Mouse (Mus musculus) heart, adult 8-10 months (tissue): ENCODE results near the gene Wdr46. TPM values are rescaled to one million over a fixed set of nuclear protein-coding genes. Genes with fewer than 3 reads are reported as not detected.
"Not testable (repeated sequence)": the region's sequence is repeated elsewhere in the genome, so short reads cannot be mapped to it uniquely, and the experiment has no call there.

Experiments used
- DNase-seq: peaks from one replicate; pipeline ENCODE4 v3.0.0; 2022; ENCODE audit warnings: low spot score
- total RNA-seq, 4 experiments: library from RNA; stranded (reverse); gene quantifications; 2 replicates each; pipeline ENCODE4 v1.2.4; 2022

Gene Wdr46
- total RNA-seq, 4 experiments from 2014 or later, result 10.1 to 12.8 (median 11.6) TPM

DNA sequence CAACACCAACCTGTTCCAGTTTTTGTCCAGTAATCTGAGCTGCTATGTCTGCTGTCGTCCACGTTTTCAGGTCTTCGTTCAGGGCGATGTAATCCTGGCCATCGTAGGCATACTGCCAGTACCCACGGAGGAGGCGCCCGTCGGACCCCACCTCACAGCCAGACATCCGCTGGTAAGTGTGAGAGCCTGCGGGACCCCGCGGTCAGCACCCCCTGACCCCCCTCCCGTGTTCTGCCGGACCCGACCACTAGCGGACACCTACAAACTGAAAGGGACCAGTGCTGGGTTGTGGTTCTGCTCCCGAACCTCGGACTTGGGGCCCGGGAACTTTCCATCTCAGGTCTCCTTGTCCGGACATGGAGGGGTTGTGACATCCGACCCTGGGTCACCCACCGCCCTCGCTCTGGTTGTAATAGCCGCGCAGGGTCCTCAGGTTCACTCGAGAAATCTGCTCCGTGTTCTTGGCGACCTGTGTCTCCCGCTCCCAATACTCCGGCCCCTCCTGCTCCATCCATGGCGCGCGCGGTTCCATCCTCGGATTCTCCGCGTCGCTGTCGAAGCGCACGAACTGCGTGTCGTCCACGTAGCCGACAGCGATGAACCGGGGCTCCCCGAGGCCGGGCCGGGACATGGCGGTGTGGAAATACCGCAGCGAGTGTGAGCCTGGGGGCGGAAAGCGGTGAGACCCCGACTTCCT lies 37.5 kb downstream of the Wdr46 start:
- DNase-seq, result no peak

DNA sequence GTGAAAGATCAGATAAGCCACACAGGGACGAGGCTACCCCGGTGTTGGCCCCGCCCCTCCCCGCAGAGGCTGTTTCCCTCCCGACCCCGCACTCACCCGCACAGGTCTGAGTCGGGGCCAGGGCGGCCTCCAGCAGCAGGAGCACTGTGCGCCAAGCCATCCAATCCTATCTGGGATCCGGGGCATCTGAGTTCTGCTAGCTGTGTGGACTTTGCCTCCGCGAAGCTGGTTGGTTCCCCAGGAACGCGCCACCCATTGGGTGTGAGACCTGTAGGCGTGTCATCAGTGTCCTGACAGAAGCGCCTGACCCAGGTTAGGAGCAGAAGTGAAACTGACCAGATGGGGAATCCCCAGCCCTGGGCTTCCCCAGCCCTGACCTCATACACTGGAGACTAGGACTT lies 38.2 kb downstream of the Wdr46 start:
- DNase-seq, result peak; percentile 90

DNA sequence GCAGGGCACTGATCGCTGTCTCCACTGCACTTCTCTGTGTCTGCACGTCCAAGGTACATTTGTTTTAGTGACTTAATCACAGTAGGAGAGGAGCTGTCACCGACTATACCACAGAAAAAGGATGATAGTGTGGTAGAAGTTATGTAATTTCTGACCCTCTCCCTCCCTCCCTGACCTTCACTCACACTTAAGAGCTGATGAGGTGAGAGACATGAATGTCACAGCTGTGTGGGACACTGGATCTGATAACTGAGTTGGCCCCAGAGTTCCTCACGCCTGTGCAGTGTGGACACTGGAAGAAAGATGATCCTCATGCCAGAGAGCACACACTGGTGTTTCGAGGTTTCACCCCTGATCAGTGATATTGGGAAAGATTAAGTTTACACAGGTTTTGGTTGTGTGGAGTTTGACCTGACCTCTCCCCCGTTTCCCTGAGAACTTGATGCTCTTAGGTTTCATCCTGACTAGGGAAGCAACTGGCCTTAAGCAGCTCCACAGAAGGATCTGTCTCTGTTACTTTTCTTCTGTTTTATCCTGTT lies 39.1 kb downstream of the Wdr46 start:
- DNase-seq, result no peak

DNA sequence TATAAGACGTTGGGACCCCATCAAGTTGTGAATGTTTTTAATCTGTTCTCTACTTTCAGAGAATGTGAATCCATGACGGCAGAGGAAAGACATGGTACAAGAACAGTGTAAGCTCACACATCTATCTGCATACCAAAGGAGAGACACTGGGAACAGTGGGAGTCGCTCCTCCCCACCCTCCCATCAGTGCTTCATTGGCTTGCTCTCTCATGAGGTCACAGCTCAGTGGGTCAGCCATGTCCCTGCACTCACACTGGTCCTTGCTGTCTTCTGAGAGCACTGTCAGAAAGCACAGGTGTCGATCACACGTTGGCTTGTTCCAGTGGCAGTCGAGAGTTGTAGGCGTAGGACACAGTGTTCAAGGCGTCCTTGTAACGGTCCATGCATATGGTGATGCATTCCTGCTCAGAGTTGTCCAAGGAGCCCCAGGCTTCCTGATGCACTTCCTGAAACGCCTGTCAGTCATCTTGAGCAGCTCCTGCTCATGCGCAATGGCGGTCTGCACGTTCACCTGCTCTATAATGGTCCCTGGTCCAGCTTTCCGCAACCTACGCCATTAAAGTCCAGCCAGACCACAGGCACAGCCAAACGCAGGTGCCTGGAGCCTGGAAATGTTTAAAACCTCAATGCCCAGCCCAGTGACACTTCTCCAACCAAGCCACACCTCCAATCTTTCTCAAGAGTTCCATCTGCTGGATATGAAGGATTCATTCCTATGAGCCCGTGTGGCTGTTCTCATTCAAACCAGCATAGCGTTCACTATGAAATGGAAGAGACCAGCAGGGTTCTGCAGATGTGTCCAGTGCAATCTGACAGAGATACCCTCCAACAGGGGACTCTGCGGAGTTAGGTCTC lies 39.9 kb downstream of the Wdr46 start:
- no peak for DNase-seq

DNA sequence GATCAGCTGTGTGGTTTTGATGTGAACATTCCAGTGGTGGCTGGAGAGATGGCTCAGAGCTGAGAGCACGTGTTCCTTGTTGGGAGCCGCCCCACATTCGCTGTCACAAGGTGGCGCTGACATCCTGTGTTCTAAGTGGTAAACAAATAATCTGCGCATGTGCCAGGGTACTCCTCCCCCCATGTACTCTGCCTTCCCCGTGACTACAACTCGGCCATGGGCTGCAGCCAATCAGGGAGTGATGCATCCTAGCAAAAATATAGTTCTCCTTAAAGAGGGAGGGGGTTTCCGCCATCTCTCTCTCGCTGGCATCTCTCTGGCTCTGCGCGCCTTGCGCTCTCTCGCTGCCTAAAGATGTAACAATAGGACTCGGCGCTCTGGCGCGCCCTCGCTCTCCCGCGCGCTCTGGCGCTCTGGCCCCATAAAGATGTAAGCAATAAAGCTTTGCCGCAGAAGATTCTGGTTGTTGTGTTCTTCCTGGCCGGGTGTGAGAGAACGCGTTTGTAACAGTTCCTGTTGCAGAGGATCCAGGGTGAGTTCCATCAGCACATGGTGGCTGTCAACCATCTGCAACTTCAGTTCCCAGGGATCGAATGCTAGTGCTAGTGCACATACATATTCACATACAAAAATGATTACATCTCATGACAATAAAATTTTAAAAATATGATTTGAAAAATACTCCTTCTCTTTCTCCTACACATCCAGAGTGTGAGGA lies 40.9 kb downstream of the Wdr46 start:
- peak; percentile 91 for DNase-seq

DNA sequence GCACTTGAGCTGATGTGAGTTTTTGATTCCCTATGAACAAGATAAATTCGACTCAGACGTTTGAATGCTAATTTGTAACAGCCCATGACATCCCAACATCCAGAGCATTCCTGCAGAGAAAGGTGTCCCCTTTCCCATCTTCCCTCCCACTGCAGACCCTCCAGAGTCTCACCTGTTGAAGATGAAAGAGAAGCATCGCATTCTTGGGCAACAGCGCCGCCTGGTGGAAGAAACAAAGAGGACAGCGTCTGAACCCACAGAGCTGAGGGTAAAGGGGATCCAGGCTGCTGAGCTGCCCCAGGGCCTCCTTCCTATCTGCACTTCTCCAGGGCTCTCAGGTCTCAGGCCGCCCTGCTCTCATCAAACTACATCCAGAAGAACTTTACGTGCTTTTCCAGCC lies 41.7 kb downstream of the Wdr46 start:
- peak; percentile 66 for DNase-seq

DNA sequence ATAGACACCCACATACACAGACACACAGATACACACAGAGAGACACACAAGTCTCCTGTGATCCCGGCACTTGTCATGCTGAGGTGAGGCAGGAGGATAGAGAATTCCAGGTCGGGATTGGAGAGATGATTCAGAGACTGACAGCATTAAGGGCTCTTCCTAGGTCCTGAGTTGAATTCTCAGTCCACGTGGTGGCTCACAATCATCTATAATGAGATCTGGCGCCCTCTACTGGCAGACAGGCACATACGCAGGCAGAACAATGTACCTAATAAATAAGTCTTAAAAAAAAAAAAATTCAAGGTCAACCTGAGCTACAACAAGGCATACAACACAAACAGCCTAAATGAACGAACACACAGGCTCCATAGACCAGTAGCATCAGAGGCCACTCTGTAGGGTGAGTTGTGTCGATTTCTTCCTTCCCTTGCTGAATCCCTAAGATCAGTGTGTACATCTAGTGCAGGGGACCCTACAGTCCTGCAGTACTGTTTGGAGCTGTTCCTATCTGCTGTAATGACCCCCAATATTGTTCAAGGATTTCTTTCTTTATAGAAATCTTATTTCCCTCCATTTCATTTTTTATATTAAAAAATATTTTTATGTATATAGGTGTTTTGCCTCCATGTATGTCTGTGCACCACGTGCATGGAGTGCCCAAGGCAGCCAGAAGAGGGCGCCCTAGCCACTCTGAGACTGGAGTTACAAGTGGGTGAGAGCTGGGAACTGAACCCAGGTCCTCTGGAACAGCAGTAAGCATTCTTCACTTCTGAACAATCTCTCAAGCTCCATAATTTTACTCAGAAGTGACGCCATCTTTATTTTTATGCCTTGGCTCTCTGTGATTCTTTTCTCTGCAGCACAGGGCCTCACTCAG lies 51.6 kb downstream of the Wdr46 start:
- DNase-seq, result peak; percentile 51

DNA sequence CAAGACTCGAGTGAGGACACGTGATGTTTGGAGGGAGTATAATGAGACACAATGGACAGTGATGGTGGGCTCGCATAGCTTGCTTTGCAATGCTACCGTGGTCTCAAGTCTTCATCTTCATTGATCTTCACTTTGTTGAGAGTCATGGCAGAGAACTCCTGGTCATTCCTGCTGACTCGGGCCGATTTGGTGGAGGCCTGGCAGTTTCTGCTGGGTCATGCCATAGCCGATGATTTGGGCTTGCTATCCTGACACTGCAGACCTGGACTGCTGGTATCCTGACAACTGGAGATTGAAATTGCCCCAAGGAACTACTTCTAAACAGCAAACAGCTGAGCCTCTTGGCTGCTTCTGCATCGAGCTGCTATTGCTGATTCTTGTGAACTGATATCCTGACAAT lies 54.5 kb downstream of the Wdr46 start:
- DNase-seq, result no peak

DNA sequence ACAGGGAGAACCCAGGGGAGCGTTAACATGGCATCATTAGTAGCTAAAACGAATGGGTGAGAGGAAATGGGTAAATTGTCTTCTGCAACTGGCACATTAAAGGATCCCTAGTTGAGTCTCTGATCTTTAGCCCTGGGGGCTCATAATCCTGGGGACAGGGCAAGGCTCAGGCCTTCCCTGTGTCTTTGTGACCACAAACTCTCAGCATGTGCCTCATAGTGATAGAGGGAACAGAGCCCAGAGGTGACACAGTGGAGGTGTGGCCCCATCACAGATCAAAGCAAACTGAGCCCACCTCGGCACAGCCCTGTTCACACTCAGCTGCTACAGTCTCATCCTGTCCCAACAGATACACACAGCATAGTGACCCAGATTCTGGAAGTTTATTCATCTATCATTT lies 55.2 kb downstream of the Wdr46 start:
- DNase-seq, result no peak

DNA sequence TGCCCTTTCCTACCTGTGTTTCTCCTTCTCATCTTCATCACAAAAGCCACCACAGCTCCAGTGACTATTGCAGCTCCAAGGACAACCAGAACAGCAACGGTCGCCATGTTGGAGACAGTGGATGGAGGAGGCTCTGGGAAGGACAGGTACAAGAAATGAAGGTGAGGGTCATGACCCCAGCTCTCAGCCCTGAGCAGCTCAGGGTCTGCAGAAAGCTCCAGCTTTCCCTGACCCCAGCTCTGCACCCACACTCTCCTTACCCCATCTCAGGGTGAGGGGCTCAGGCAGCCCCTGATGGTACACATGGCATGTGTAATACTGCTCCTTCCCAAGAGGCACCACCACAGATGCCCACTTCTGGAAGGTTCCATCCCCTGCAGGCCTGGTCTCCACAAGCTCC lies 56.6 kb downstream of the Wdr46 start:
- not testable (repeated sequence) for DNase-seq

DNA sequence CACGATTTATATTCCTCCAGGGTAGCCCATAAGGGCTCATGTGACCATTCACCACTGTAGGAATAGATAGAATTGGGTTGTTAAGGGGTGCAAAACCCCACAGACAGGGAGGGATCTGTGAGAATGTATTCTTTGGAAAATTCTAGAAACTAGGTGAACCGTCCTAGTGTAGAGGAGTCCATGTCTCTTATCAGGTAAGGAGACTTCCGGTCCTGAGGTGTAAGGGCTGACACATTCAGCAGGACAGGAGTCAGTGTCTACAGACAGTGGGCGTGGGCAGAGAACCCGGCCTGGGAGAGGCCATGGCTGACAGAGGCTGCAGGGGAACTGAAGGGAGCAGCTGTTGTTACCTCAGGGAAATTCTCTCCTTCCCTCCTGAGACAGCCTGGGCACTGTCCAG lies 58.2 kb downstream of the Wdr46 start:
- DNase-seq, result not testable (repeated sequence)

Other genes starting within 250 kb of the Wdr46 start
- 100 to 1,000 TPM; 126 to 160 (median 136) TPM for gene March2, start 222.0 kb upstream of the Wdr46 start, total RNA-seq
- gene Rab11b, start 180.1 kb upstream of the Wdr46 start, total RNA-seq, result 100 to 1,000 TPM; 248 to 275 (median 267) TPM
- 1 to 10 TPM; 2.9 to 9.8 (median 8.3) TPM for gene Angptl4, start 158.8 kb upstream of the Wdr46 start, total RNA-seq
- 10 to 100 TPM; 44.4 to 64.9 (median 51.3) TPM for gene Kank3, start 130.1 kb upstream of the Wdr46 start, total RNA-seq
- gene Rps28, start 116.1 kb upstream of the Wdr46 start, total RNA-seq, result 100 to 1,000 TPM; 691 to 822 (median 750) TPM
- gene Ndufa7, start 116.1 kb upstream of the Wdr46 start, total RNA-seq, result 100 to 1,000 TPM; 676 to 749 (median 700) TPM
- 10 to 100 TPM; 28.9 to 33.6 (median 33.2) TPM for gene Cd320, start 97.6 kb upstream of the Wdr46 start, total RNA-seq
- gene Gm7029, start 66.8 kb upstream of the Wdr46 start, total RNA-seq, result not detected
- gene Kifc1, start 50.0 kb upstream of the Wdr46 start, total RNA-seq, result 1 to 10 TPM in 1 of 4 experiments, under 1 TPM in 3; 0.31 to 1.9 (median 0.51) TPM
- gene Platr17, start 35.5 kb upstream of the Wdr46 start, total RNA-seq, result not detected
- gene Daxx, start 31.2 kb upstream of the Wdr46 start, total RNA-seq, result 10 to 100 TPM; 11.5 to 16.2 (median 13.7) TPM
- 100 to 1,000 TPM in 2 of 4 experiments, 10 to 100 TPM in 2; 96.8 to 113 (median 105) TPM for gene Tapbp, start 24.8 kb upstream of the Wdr46 start, total RNA-seq
- 10 to 100 TPM; 18.1 to 21.0 (median 19.3) TPM for gene Zbtb22, start 24.8 kb upstream of the Wdr46 start, total RNA-seq
- 10 to 100 TPM; 29.8 to 35.1 (median 34.1) TPM for gene Rgl2, start 11.1 kb upstream of the Wdr46 start, total RNA-seq
- 10 to 100 TPM; 62.7 to 82.9 (median 71.1) TPM for gene Pfdn6, start 317 bp upstream of the Wdr46 start, total RNA-seq
- 1 to 10 TPM in 3 of 4 experiments, under 1 TPM in 1; 0.89 to 2.6 (median 1.6) TPM for gene B3galt4, start 10.8 kb downstream of the Wdr46 start, total RNA-seq
- gene Vps52, start 15.2 kb downstream of the Wdr46 start, total RNA-seq, result 10 to 100 TPM; 35.6 to 45.0 (median 41.6) TPM
- 100 to 1,000 TPM; 373 to 430 (median 408) TPM for gene Rps18, start 15.3 kb downstream of the Wdr46 start, total RNA-seq
- 100 to 1,000 TPM; 111 to 163 (median 123) TPM for gene H2-K1, start 59.7 kb downstream of the Wdr46 start, total RNA-seq
- 10 to 100 TPM; 11.9 to 18.1 (median 14.1) TPM for gene Ring1, start 84.0 kb downstream of the Wdr46 start, total RNA-seq
- gene H2-Ke6, start 87.4 kb downstream of the Wdr46 start, total RNA-seq, result 100 to 1,000 TPM; 134 to 149 (median 137) TPM
- gene Slc39a7, start 91.0 kb downstream of the Wdr46 start, total RNA-seq, result 10 to 100 TPM; 64.1 to 79.1 (median 73.2) TPM
- gene Rxrb, start 91.2 kb downstream of the Wdr46 start, total RNA-seq, result 10 to 100 TPM; 33.4 to 46.3 (median 42.3) TPM
- 1 to 10 TPM in 3 of 4 experiments, under 1 TPM in 1; 0.87 to 1.3 (median 1.2) TPM for gene Col11a2, start 98.8 kb downstream of the Wdr46 start, total RNA-seq
- gene H2-Oa, start 151.7 kb downstream of the Wdr46 start, total RNA-seq, result under 1 TPM in 2 of 4 experiments, not detected in 2; 0.25 to 0.28 TPM
- gene H2-DMa, start 178.9 kb downstream of the Wdr46 start, total RNA-seq, result 1 to 10 TPM; 2.2 to 3.9 (median 3.7) TPM
- gene Brd2, start 182.0 kb downstream of the Wdr46 start, total RNA-seq, result 10 to 100 TPM; 61.0 to 75.7 (median 69.8) TPM
- 1 to 10 TPM in 2 of 4 experiments, under 1 TPM in 2; 0.65 to 1.1 (median 0.97) TPM for gene H2-DMb2, start 202.6 kb downstream of the Wdr46 start, total RNA-seq
- gene H2-DMb1, start 212.4 kb downstream of the Wdr46 start, total RNA-seq, result 1 to 10 TPM; 1.8 to 3.0 (median 2.4) TPM
- gene Tap1, start 246.9 kb downstream of the Wdr46 start, total RNA-seq, result 1 to 10 TPM; 4.4 to 5.6 (median 4.7) TPM
- 10 to 100 TPM in 2 of 4 experiments, 1 to 10 TPM in 2; 6.9 to 12.9 (median 8.7) TPM for gene Psmb9, start 247.1 kb downstream of the Wdr46 start, total RNA-seq